Mouse (Mus musculus) small intestine, adult 2 months (tissue): Measurements from ENCODE around the gene Setx.

Experiments
- CTCF ChIP-seq: fragments of 200-500 bp; IDR thresholded peaks from 2 replicates; pipeline ENCODE4 v1.5.1; 2012; ENCODE audit warnings: low read depth, mild to moderate bottlenecking, control low read depth, inconsistent platforms, low read length, moderate library complexity, mixed read lengths; ENCODE audit not compliant: insufficient replicate concordance, insufficient read length; ENCODE audit errors: extremely low read depth
- POLR2A ChIP-seq: fragments of 200-500 bp; IDR thresholded peaks from 2 replicates; pipeline ENCODE4 v1.6.1; 2012; ENCODE audit warnings: low read depth, mild to moderate bottlenecking, control low read depth, inconsistent platforms, low read length, moderate library complexity

DNA sequence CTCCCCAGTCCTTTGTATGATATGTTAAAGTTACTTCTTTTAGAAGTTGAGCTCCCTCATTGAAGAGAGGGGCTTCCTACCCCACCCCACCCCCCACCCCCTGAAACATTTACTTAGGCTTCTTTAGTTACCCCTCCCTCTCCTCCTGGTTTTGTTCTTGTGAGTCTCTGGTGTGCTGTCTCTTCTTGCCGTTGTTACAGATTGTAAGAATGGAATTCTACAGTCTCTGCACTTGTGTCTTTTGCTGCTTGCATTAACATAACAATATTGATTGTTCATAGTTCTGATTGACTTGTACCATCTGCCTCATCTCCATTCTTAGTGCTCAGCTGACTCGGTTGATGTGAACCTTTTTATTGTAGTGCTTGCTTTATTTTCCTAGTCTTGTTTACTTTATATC is 28.0 kb downstream of the Setx start:
- TF ChIP-seq CTCF = no peak
- no peak for TF ChIP-seq POLR2A
